ENCODE assay signal across 26 mouse cellular contexts in genomic region chr13:5939368-5939767, GRCm38 (mm10).
DNase-seq lines count a peak whose midpoint lies in the region; ATAC-seq and TF ChIP-seq lines count a peak whose summit lies in the region.
"Had no signal": no experiment of that assay in that cellular context is flagged by ENCODE, and none has a peak within 500 bp of the region (broad histone marks: within the 10 kb centered on the region; RNA-seq: fewer than 3 reads in every experiment).

No protein-coding gene starts in this region.

- no peak overlapping the region for H3K27ac ChIP-seq in liver, adult 2 months (replicated peaks; ENCODE audit: insufficient read depth, low read depth, low read length)
- no peak overlapping the region for H3K27ac ChIP-seq in liver, postnatal 0 days (ENCODE audit: low read depth)
- H3K27ac ChIP-seq: embryonic facial prominence, embryonic 10.5 days; forebrain, embryonic 10.5 days; hindbrain, embryonic 14.5 days; left cerebral cortex, adult 2 months; limb, embryonic 15.5 days; liver, embryonic 15.5 days; midbrain, embryonic 12.5 days; neural tube, embryonic 12.5 days had no signal

- ATAC-seq in liver, postnatal 0 days: no peak
- ATAC-seq in common myeloid progenitor, adult 5-6 weeks (replicated peaks; ENCODE audit: low read depth, poor library complexity, severe bottlenecking): peak; percentile 92
- peak; percentile 89 for ATAC-seq in monocyte, adult 5-6 weeks (replicated peaks; ENCODE audit: insufficient number of reproducible peaks, low FRiP score, low TSS enrichment, poor library complexity, severe bottlenecking)
- ATAC-seq: forebrain, postnatal 0 days; inflammation-experienced regulatory T-cells, adult 6 months had no signal

- no peaks in the 10 kb centered on the region for H3K4me1 ChIP-seq in liver, adult 2 months (ENCODE audit: control insufficient read depth, insufficient read depth, low read length)
- H3K4me1 ChIP-seq in liver, postnatal 0 days (ENCODE audit: insufficient read depth): no peaks in the 10 kb centered on the region
- H3K4me1 ChIP-seq: embryonic facial prominence, embryonic 10.5 days; forebrain, embryonic 10.5 days; limb, embryonic 15.5 days; liver, embryonic 15.5 days; midbrain, embryonic 12.5 days; neural tube, embryonic 12.5 days had no signal

- TF ChIP-seq CTCF in liver, adult 2 months (IDR thresholded peaks at IDR 0.05; ENCODE audit: low read depth, low read length): no peak
- TF ChIP-seq CTCF in liver, postnatal 0 days (IDR thresholded peaks at IDR 0.05; ENCODE audit: low read depth): no peak

- no peak for TF ChIP-seq POLR2A in liver, adult 2 months (IDR thresholded peaks at IDR 0.05; ENCODE audit: extremely low read depth, insufficient read depth, low read length)

- H3K4me3 ChIP-seq in liver, adult 2 months (ENCODE audit: insufficient read depth, low read depth, low read length): no peak overlapping the region
- no peak overlapping the region for H3K4me3 ChIP-seq in liver, postnatal 0 days (ENCODE audit: low read depth, low read length)
- H3K4me3 ChIP-seq: embryonic facial prominence, embryonic 10.5 days; forebrain, embryonic 10.5 days; left cerebral cortex, adult 2 months; limb, embryonic 15.5 days; liver, embryonic 15.5 days; midbrain, embryonic 12.5 days; neural tube, embryonic 12.5 days had no signal

- WGBS in liver, adult 2 months: 71% methylated on average over 3 of the region's 3 CpGs
- WGBS in liver, postnatal 0 days (ENCODE audit: insufficient replicate concordance): 22% methylated on average over 3 of the region's 3 CpGs

- no peaks in the 10 kb centered on the region for H3K9me3 ChIP-seq in liver, postnatal 0 days (ENCODE audit: low read length)
- H3K9me3 ChIP-seq: embryonic facial prominence, embryonic 10.5 days; forebrain, embryonic 10.5 days; G1E; limb, embryonic 15.5 days; liver, embryonic 15.5 days; midbrain, embryonic 12.5 days; neural tube, embryonic 12.5 days had no signal

- no peak overlapping the region for H3K4me2 ChIP-seq in liver, postnatal 0 days (ENCODE audit: low read depth, low read length)
- H3K4me2 ChIP-seq: hindbrain, embryonic 14.5 days; limb, embryonic 15.5 days; liver, embryonic 15.5 days; midbrain, embryonic 12.5 days; neural tube, embryonic 12.5 days had no signal

- TF ChIP-seq EP300 in liver, postnatal 0 days (IDR thresholded peaks at IDR 0.05; ENCODE audit: low read depth): no peak

- no peaks in the 10 kb centered on the region for H3K79me2 ChIP-seq in liver, adult 2 months (ENCODE audit: control insufficient read depth, insufficient read depth, low read length)

- no peak overlapping the region for H3K9ac ChIP-seq in liver, adult 2 months (ENCODE audit: low read depth, low read length)
- H3K9ac ChIP-seq in liver, postnatal 0 days (replicated peaks): no peak overlapping the region
- H3K9ac ChIP-seq: forebrain, postnatal 0 days; hindbrain, embryonic 14.5 days; limb, embryonic 15.5 days; liver, embryonic 15.5 days; midbrain, embryonic 12.5 days; neural tube, embryonic 12.5 days had no signal

- H3K36me3 ChIP-seq in liver, adult 2 months (ENCODE audit: control insufficient read depth, insufficient read depth, low read length): no peaks in the 10 kb centered on the region
- H3K36me3 ChIP-seq in liver, postnatal 0 days (replicated peaks; ENCODE audit: insufficient read depth, low read length): no peaks in the 10 kb centered on the region
- H3K36me3 ChIP-seq: embryonic facial prominence, embryonic 10.5 days; forebrain, embryonic 10.5 days; G1E; limb, embryonic 15.5 days; liver, embryonic 15.5 days; midbrain, embryonic 12.5 days; neural tube, embryonic 12.5 days had no signal

- no peaks in the 10 kb centered on the region for H3K27me3 ChIP-seq in liver, adult 2 months (ENCODE audit: control insufficient read depth, insufficient read depth, low read length)
- no peaks in the 10 kb centered on the region for H3K27me3 ChIP-seq in liver, postnatal 0 days (ENCODE audit: insufficient read depth, low read length)
- H3K27me3 ChIP-seq: limb, embryonic 15.5 days; liver, embryonic 15.5 days; midbrain, embryonic 12.5 days; neural tube, embryonic 12.5 days had no signal

- peak; percentile 16 for DNase-seq in liver, adult 2 months (ENCODE audit: extremely low read depth, low read depth, low spot score)
- no peak for DNase-seq in liver, postnatal 0 days
- peak; percentile 51 for DNase-seq in 416B (ENCODE audit: low read depth)
- no peak for DNase-seq in cerebellum, postnatal 36 days
- no peak for DNase-seq in right cerebral cortex, adult 18-20 months
- DNase-seq: adrenal gland, postnatal 10 days; cerebellum, adult 8-10 months; forebrain, postnatal 0 days; gastrocnemius, postnatal 25 days; kidney, adult 18-20 months; layer of hippocampus, adult 9-11 months; retina, postnatal 1 day; thymus, adult 18-20 months; thymus, postnatal 36 days had no signal

Comparison
In these comparisons a context has a peak if more than half of its experiments do, and no peak if none do; other contexts are left out.
1. DNase-seq: peak in liver, adult 2 months (single experiment) and 416B (single experiment); none in liver, postnatal 0 days (single experiment), cerebellum, postnatal 36 days (0 of 2) and right cerebral cortex, adult 18-20 months (single experiment).